Mouse (Mus musculus): Measurements from ENCODE around the gene Trpt1.

The Trpt1 gene

GRCm38 (mm10) chr19:6996006-6996405 lies at the start of gene Trpt1, which contains the start of gene Nudt22:
TSS of gene Trpt1 (plus strand) at chr19:6996131.
TSS of gene Nudt22 (minus strand) at chr19:6996117.
- DNase-seq (ENCODE audit: low spot score): peak; percentile 82

DNA sequence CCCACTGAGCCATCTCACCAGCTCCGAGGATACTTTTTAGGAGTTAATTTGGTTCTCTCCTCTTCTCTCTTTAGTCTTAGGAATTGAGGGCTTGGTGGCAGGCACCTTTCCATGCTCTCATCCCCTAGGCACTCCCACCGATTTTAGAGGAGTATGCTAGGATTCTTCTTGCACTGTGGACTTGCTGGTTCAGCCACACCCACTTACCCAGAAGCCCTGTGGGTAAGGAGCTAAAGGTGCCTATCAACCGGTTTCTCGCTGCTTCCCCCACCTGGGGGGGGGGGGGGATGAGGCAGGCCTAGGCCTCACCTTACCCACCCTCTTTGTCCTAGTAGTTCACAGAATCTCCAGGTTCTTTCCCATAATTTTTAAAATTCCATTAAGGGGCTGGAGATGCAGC lies 48.2 kb upstream of the Trpt1 start:
- DNase-seq (ENCODE audit: low spot score): no peak

DNA sequence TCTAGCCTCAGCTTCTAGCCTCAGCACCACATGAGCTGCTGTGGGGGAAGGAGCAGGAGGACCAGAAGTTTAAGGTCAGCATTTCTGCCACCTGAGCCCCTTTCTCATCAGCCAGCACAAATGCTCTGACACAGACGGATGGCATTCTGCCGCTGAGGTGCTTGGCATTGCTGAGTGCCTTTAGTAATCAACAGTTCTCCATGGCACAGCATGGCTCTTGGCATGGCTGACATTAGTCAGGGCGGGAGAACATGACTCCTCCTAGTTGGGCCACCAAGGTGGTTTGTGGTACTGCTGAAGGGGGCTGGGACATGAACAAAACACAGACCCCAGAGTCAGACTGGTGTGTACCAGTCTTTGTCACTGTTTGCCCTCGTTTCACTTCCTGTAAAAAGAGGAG lies 47.7 kb upstream of the Trpt1 start:
- DNase-seq (ENCODE audit: low spot score): no peak

DNA sequence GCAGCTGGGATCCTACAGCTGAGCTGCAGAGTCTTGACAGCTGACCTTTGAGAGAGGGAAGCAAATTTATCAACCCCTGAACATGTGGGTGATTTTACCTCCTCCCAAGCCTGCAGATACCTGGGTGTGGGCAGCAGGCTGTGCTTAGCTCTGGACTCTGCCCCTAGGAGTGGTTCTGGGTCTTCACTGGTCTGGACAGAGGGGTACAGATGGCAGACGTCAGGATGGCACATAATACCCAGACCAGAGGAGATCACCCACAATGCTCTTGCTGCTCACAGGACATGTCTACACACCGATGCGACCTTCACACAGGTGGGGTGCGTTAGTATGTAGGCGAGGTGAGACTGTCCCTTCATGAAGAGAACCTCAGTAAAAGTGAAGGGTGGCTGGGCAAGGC lies 46.4 kb upstream of the Trpt1 start:
- no peak for DNase-seq (ENCODE audit: low spot score)

GRCm38 (mm10) chr19:6949951-6950350 lies 46.0 kb upstream of the Trpt1 start:
- DNase-seq (ENCODE audit: low spot score): no peak

GRCm38 (mm10) chr19:6950613-6951153 lies 45.2 kb upstream of the Trpt1 start:
- DNase-seq (ENCODE audit: low spot score): no peak

- DNase-seq (ENCODE audit: low spot score): peak; percentile 95
These were observed 44.5 kb upstream of the Trpt1 start for GRCm38 (mm10) chr19:6951381-6951968.

GRCm38 (mm10) chr19:6951994-6952711 lies 43.8 kb upstream of the Trpt1 start:
- peak; percentile 85 for DNase-seq (ENCODE audit: low spot score)

DNA sequence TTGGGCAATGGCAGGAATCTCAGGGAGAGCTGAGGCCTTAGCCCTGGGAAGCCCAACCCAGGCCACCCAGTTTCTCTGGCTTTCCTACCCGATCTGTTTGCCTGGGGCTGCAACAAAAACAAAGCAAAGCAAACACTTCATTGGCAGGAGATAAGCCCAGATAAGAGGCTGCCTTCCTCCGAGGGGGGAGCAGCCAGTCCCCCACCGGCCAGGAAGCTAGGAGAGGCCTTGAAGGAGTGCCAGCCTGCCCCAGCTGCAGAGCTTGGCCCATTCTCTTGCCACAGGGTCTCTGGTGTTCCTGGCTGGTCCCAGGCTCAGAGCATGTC lies 43.3 kb upstream of the Trpt1 start:
- DNase-seq (ENCODE audit: low spot score): peak; percentile 94

- DNase-seq (ENCODE audit: low spot score): no peak
These were observed 41.9 kb upstream of the Trpt1 start for GRCm38 (mm10) chr19:6954046-6954445.

- no peak for DNase-seq (ENCODE audit: low spot score)
These were observed 40.5 kb upstream of the Trpt1 start for GRCm38 (mm10) chr19:6955424-6955823.

DNA sequence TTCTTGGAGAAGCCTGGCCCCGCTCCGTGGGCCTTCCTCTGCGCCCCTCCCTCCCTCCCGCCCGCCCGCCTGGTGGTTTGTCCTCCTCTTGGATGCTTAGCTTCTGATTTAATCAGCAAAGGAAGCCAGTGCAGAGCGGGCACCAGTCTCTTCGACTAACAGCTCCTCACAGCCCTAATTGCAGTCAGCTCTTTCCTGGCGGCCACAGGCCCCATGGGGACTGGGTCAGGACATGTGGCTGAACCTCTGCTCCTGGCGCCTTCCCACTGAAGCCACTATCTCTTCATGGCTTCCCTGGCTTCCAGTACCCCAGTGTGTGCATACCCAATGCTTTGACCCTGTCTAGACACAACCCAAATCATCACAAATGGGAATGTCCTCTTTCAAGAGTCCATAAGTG lies 39.5 kb upstream of the Trpt1 start:
- no peak for DNase-seq (ENCODE audit: low spot score)

DNA sequence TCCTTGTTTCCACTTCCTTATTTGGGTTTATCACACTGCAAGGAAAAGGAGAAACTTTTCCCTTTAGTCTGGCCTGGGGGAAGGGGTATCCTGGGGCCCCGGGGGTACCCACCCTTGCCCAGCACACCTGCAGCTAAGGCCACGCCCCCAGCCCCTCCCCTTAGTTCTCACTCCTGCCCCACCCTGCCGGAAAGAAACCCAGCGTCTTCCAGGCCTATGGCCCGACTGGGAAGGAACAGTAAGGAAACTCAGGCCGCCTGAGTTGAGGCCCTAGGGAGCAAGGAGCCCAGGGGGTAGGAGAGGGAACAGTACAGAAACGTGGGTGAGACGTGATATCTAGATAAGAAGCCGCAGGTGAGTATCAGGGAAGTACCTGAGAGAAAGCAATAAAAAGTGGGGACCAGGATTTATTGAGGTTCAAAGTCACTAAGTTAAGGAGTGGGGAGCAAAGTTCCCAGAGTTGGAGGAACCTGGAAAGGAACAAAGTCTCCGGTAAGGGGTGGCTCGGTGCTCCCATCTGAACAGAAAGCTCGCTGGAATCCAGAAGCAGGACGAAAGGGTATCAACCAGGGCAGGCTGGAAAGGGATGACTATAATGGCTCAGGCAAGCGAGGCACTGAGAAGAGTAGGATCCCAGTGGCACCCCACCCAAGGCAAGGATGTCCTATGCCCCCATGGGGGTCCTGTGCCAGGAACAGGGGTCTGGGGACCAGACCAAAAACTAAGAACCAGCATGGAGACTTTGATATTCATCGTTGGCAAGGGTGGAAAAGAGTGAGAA lies 27.2 kb upstream of the Trpt1 start:
- DNase-seq (ENCODE audit: low spot score): no peak

GRCm38 (mm10) chr19:6969291-6969664 lies 26.7 kb upstream of the Trpt1 start:
- no peak for DNase-seq (ENCODE audit: low spot score)

- no peak for DNase-seq (ENCODE audit: low spot score)
These were observed 26.1 kb upstream of the Trpt1 start for GRCm38 (mm10) chr19:6969665-6970381.

DNA sequence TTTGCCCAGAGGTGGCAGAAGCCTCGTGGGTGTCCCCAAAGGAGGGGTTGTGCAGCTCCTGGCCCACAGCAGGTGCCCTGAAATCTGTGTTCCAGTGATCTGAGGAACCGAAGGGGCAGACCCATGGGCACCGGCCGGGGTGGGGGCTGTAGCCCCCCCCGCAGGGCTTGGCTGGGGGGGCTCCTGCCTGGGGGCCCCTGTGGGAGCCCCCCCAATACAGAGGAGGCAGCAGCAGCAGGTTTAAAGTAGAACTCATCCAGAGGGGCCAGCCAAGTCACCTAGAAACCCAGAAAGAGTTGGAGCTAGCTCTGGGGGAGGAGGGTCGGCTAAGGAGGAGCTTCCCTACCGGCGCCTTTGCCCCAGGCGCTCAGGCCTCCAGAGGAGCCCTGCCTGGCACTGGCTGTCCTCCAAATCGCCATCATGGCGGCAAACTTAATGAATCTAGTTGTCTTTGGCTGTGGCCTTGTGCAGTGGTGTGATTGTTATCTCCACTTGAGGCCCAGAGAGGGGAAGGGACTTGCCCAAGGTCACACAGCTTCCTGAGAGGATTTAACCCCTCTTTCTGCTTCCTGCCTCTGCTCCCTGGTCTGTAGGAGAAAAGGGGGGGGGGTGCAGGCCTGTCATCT lies 25.4 kb upstream of the Trpt1 start:
- peak; percentile 66 for DNase-seq (ENCODE audit: low spot score)

- no peak for DNase-seq (ENCODE audit: low spot score)
These were observed 24.3 kb upstream of the Trpt1 start for GRCm38 (mm10) chr19:6971644-6972043.

- no peak for DNase-seq (ENCODE audit: low spot score)
These were observed 23.5 kb upstream of the Trpt1 start for GRCm38 (mm10) chr19:6972247-6972917.

- DNase-seq (ENCODE audit: low spot score): no peak
These were observed 22.2 kb upstream of the Trpt1 start for GRCm38 (mm10) chr19:6973581-6974190.

All from ovary, adult 18-20 months (tissue).